Mouse (Mus musculus): ENCODE results near the gene Vps37c. TPM values are rescaled to one million over a fixed set of nuclear protein-coding genes. Genes with fewer than 3 reads are reported as not detected.
A peak's percentile ranks its signal among the peaks of the same experiment; 100 is the strongest.

The Vps37c gene
- polyA plus RNA-seq, 1 experiment from 2014 or later: 36.8 TPM

DNA sequence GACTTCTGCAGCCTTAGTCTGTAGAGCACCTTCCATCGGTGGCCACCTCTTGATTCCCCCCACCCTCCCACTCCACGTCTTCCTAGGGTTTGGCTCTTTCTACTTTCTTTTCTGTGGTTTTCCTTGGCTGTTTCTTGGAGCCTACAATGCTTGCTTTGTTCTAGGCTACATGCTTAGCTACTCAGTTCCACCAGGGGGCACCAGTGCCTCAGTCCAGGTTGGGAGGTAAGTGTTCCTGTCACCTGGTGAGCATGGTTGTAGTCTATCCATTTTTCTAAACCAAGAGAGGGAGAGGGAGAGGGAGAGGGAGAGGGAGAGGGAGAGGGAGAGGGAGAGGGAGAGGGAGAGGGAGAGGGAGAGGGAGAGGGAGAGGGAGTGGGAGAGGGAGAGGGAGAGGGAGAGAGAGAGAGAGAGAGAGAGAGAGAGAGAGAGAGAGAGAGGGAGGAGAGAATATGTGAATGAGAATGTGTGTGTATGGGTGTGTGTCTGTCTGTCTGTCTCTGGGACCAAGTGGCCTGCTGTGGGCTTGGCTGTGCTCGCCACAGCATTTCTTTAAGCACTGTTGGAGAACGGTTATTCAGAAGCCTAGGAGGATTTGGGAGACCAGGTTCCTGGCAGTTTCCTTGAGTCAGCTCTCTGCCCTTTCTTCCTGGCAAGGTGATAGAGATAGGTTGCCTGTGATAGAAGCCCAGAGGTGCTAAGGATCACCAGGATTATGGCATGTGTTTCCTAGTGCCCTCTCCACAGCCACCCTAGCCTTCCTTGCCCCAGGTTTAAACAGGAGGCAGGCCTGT lies 26.3 kb downstream of the Vps37c start:
- Histone ChIP-seq H3K9ac (no peak overlapping the region), H3K4me3 (no peak overlapping the region), H3K4me1 (peaks cover 12% of the 10 kb centered on the region), H3K9me3 (no peaks in the 10 kb centered on the region), H3K4me2 (no peak overlapping the region), H3K27me3 (no peaks in the 10 kb centered on the region), H3K27ac (0 out of 2 replicates have a peak overlapping the region, but pooled peaks have one; percentile 7), H3K36me3 (peaks cover 42% of the 10 kb centered on the region)
- ATAC-seq (ENCODE audit: insufficient number of reproducible peaks, insufficient read depth, low FRiP score, low TSS enrichment, low read depth): 0 out of 2 replicates have a peak, but pooled peaks have one; percentile 20
- WGBS: 38% methylated on average over 4 of the region's 4 CpGs

DNA sequence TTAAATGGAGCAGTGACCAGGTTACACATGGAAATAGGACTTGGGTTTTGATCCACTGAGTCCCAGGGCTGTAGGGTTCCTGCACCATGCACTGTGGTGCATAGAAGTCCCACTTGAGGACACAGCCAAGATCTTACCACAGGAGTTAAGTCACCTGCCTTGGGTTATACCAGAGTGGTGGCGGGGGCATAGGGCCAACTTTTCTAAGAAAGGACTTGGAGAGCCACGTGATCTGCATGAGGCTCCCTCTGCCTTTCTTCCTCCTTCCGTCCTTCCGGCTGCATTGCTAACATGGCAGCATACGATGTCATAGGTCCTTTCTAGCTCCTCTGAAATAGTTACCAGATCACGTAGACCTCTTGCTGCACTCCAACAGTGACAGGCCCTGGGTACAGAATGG lies 26.9 kb downstream of the Vps37c start:
- H3K27me3 ChIP-seq: no peaks in the 10 kb centered on the region
- 89% methylated on average over 6 of the region's 6 CpGs for WGBS
- H3K4me1 ChIP-seq: peaks cover 14% of the 10 kb centered on the region
- no peaks in the 10 kb centered on the region for H3K9me3 ChIP-seq
- no peak overlapping the region for H3K9ac ChIP-seq
- peaks cover 38% of the 10 kb centered on the region for H3K36me3 ChIP-seq
- H3K4me3 ChIP-seq: no peak overlapping the region
- no peak overlapping the region for H3K27ac ChIP-seq
- no peak overlapping the region for H3K4me2 ChIP-seq
- ATAC-seq (ENCODE audit: insufficient number of reproducible peaks, insufficient read depth, low FRiP score, low TSS enrichment, low read depth): no peak

DNA sequence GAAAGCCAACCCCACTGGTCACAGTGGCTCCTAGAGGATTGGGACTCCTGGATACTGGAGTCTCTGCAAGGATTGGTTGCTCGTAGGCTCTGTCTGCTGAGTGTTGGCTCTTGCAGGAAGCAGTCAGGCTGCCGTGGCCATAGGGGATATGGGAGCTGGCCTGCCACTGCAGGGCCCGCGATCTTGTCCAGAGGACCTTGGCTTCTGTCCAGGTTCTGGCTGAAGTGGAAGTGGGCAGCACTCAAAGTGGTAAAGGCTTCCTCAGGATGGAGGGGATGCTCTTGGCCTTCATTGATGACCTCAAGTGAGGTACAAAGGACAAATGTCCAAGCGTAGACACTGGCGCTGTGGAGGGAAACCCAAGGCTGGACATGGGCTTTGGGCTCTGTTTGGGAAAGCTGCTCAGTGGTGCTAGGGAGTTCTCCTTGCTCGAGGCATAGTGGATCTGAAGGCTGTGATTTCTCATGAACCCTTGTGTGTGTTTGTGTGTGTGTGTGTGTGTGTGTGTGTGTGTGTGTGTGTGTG lies 29.8 kb downstream of the Vps37c start:
- H3K4me2 ChIP-seq: no peak overlapping the region
- no peak for ATAC-seq (ENCODE audit: insufficient number of reproducible peaks, insufficient read depth, low FRiP score, low TSS enrichment, low read depth)
- no peak overlapping the region for H3K9ac ChIP-seq
- H3K4me1 ChIP-seq: peaks cover 22% of the 10 kb centered on the region
- peaks cover 10% of the 10 kb centered on the region for H3K36me3 ChIP-seq
- H3K4me3 ChIP-seq: no peak overlapping the region
- H3K9me3 ChIP-seq: no peaks in the 10 kb centered on the region
- H3K27me3 ChIP-seq: peaks cover 2% of the 10 kb centered on the region; the same call in 1 of the 2 replicates
- H3K27ac ChIP-seq: no peak overlapping the region
- 80% methylated on average over 7 of the region's 7 CpGs for WGBS

DNA sequence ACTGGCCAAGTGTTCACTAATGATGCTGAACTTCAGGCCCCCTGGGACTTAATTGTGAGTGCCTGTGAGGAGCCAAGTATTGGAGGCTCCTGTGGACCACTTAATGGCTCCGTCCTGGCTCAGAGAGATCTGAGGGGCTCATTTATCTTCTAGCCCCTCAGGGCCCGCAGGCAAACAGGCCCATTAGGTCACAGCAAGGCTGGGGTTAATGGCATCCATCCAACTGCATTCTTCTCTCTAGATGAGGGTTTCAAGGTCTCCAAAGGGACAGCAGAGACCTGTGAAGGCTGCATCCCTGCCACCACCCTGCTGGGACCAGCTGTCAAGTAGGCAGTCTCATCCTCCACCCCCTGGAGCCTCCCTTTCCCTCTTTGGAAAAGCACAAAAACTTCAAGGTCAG lies 31.2 kb downstream of the Vps37c start:
- no peaks in the 10 kb centered on the region for H3K9me3 ChIP-seq
- H3K27ac ChIP-seq: no peak overlapping the region
- H3K36me3 ChIP-seq: no peaks in the 10 kb centered on the region
- H3K4me1 ChIP-seq: peaks cover 29% of the 10 kb centered on the region
- no peak overlapping the region for H3K9ac ChIP-seq
- H3K4me2 ChIP-seq: no peak overlapping the region
- peaks cover 4% of the 10 kb centered on the region; the same call in 1 of the 2 replicates for H3K27me3 ChIP-seq
- no peak overlapping the region for H3K4me3 ChIP-seq
- ATAC-seq (ENCODE audit: insufficient number of reproducible peaks, insufficient read depth, low FRiP score, low TSS enrichment, low read depth): no peak
- 21% methylated on average over 2 of the region's 2 CpGs for WGBS

DNA sequence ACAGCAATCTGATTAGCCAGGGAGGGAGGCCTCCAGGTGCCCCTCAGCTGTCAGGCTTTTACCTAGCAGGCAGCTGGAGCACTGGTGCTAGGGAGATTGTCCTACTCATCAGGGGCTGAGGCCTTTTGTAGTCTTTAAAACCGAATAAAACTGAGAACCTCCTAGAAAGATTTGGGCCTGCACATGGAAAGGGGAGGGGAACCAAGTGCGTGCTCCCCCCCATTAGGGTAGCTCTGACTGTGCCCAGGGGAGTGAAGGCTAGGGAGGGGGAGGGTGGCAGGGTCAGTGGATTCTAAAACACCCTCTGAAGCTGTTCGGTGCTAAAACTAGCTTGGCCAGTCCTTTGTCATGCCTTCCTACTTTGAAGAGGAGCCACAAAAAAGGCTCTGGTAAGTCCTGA lies 32.0 kb downstream of the Vps37c start:
- H3K36me3 ChIP-seq: no peaks in the 10 kb centered on the region
- H3K9ac ChIP-seq: no peak overlapping the region; the same call in 1 of the 2 replicates

DNA sequence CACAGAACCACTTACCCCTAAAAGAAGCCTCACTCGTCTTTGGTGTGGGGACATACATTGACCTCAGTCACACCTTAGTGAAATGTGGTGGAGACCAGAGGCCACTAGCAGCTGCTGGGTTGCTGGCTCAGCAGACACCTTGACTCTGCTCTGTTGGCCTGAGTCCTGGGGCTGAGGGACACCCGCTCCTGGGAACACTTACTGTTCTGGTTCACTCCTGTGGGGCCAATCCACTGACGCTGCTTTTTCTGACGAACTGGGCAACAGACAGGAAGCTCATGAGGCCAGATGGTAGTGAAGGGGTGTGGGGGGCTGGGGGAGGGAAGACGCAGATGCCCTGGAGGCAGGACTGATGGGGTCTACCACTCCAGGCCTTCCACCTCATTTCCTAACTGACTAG lies 32.5 kb downstream of the Vps37c start:
- no peak overlapping the region for H3K9ac ChIP-seq
- peaks cover 29% of the 10 kb centered on the region for H3K4me1 ChIP-seq
- WGBS: 44% methylated on average over 5 of the region's 5 CpGs
- H3K4me2 ChIP-seq: no peak overlapping the region
- H3K27me3 ChIP-seq: peaks cover 4% of the 10 kb centered on the region; the same call in 1 of the 2 replicates
- H3K4me3 ChIP-seq: no peak overlapping the region
- no peak overlapping the region for H3K27ac ChIP-seq
- H3K9me3 ChIP-seq: no peaks in the 10 kb centered on the region
- ATAC-seq (ENCODE audit: insufficient number of reproducible peaks, insufficient read depth, low FRiP score, low TSS enrichment, low read depth): no peak
- H3K36me3 ChIP-seq: no peaks in the 10 kb centered on the region

More for the DNA sequence above, 32.0 kb downstream of the Vps37c start:
- no peak overlapping the region for H3K27ac ChIP-seq
- H3K27me3 ChIP-seq: peaks cover 4% of the 10 kb centered on the region; the same call in 1 of the 2 replicates
- no peaks in the 10 kb centered on the region for H3K9me3 ChIP-seq
- 28% methylated on average over 3 of the region's 3 CpGs for WGBS
- no peak for ATAC-seq (ENCODE audit: insufficient number of reproducible peaks, insufficient read depth, low FRiP score, low TSS enrichment, low read depth)
- H3K4me2 ChIP-seq: no peak overlapping the region
- H3K4me1 ChIP-seq: peaks cover 29% of the 10 kb centered on the region
- H3K4me3 ChIP-seq: no peak overlapping the region

DNA sequence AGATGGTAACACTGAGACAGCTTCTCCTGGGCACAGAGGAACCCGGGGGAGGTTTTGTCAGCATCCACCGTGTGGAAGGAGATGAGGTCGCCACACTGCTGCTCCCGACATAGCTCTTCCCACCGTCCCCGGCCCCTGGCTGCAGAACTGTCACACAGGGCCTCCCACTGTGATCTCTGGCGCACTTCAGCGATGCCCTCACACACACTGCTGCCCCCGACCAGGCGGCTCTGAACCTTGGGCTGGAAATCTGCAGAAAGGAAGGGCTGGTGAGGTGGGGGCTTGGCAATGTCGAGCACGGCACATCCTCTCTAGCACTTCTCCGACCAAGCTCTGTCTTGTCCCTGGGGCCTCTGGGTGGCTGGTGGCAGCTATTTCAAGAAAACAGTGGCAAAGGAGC lies 34.5 kb downstream of the Vps37c start:
- H3K4me1 ChIP-seq: peaks cover 29% of the 10 kb centered on the region
- H3K4me2 ChIP-seq: peak overlapping the region; percentile 14; the same call in 1 of the 2 replicates
- no peak overlapping the region for H3K4me3 ChIP-seq
- no peak for ATAC-seq (ENCODE audit: insufficient number of reproducible peaks, insufficient read depth, low FRiP score, low TSS enrichment, low read depth)
- no peaks in the 10 kb centered on the region for H3K9me3 ChIP-seq
- H3K27ac ChIP-seq: peak overlapping the region; percentile 73
- H3K36me3 ChIP-seq: no peaks in the 10 kb centered on the region
- WGBS: 24% methylated on average over 13 of the region's 13 CpGs
- peak overlapping the region; percentile 52 for H3K9ac ChIP-seq
- peaks cover 4% of the 10 kb centered on the region; the same call in 1 of the 2 replicates for H3K27me3 ChIP-seq

DNA sequence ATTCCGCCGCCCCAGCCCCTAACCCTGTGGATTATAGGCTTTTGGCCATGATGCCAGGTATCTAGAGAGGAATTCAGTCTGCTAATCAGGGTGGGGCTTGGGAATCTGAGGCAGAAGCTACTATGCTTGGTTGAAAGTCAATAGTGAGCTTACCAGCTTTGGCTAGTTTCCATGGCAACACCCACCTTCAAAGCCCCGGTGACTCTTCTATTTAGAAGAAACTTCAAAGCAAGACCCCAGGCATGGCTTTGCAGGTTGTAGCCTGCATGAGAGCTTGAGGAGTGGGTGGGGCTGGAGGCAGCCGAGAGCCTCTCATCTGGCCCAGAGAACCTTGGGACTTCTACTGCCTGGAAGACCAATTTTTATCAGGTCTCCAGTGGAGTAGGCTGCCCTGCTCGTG lies 35.1 kb downstream of the Vps37c start:
- ATAC-seq (ENCODE audit: insufficient number of reproducible peaks, insufficient read depth, low FRiP score, low TSS enrichment, low read depth): peak; percentile 63; the same call in 1 of the 2 replicates

DNA sequence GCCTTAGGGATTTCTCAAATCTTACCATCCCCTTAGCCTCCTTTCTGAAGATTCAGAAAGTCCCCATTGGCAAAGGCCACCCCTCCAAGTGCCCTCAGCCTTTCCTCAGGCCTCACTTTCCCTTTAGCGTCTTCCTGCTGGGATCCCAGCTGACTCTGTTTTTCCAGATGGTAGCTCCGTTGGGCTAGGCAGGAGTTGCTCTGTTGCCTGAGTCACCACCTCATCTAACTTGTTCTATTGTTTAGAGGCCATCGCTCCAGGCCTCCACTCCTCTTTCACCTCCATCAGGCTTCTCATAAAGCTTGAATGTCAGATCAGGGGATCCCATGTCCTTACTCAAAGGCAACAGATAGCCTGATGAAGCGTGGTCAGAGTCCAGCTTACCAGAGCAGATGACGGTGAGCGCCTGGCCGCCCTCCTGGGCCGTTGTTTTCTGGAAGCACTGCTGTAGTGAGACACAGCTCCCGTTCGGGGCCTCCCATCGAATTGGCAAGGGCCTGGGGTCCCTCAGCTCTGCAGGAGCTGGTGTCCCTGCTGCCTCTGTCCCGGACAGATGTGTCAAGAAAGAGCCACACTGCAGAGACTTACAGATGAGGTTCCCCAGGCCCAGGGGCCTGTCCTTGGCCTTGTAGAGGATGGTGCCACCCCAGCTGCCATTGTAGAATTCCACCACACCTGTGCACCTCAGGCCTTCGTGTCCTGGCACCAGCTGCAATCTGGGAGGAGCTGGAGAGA lies 36.3 kb downstream of the Vps37c start:
- Histone ChIP-seq H3K9ac (no peak overlapping the region), H3K36me3 (no peaks in the 10 kb centered on the region), H3K4me3 (no peak overlapping the region), H3K4me2 (no peak overlapping the region), H3K4me1 (peaks cover 30% of the 10 kb centered on the region), H3K9me3 (no peaks in the 10 kb centered on the region), H3K27ac (0 out of 2 replicates have a peak overlapping the region, but pooled peaks have one; percentile 58), H3K27me3 (peaks cover 4% of the 10 kb centered on the region; the same call in 1 of the 2 replicates)
- 74% methylated on average over 13 of the region's 13 CpGs for WGBS
- ATAC-seq (ENCODE audit: insufficient number of reproducible peaks, insufficient read depth, low FRiP score, low TSS enrichment, low read depth): no peak

More for the DNA sequence above, 35.1 kb downstream of the Vps37c start:
- H3K27me3 ChIP-seq: peaks cover 4% of the 10 kb centered on the region; the same call in 1 of the 2 replicates
- H3K4me1 ChIP-seq: peaks cover 29% of the 10 kb centered on the region
- no peaks in the 10 kb centered on the region for H3K9me3 ChIP-seq
- WGBS: 28% methylated on average over 5 of the region's 5 CpGs
- H3K4me2 ChIP-seq: no peak overlapping the region
- H3K27ac ChIP-seq: peak overlapping the region; percentile 73
- H3K4me3 ChIP-seq: no peak overlapping the region
- no peak overlapping the region for H3K9ac ChIP-seq
- H3K36me3 ChIP-seq: no peaks in the 10 kb centered on the region

DNA sequence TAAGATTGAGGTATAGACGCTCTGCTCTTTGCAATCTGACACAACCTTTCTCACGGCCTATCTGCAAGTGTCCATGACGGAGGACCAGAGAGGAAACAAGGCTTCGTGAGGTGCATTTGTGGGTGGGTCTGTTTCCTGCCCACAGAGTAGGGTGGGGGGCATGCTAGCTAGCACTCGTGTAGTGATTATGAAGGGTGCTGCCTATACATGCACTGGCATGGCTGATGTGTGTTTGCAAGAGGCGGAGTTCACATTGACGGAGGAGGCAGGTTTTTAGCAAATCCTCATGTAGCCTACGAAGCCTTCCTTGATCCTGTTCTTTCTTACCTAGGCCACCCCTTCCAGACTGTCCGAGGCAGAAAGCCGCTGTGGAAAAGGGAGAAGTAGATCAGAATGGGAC lies 41.4 kb downstream of the Vps37c start:
- H3K36me3 ChIP-seq: no peaks in the 10 kb centered on the region
- no peak overlapping the region; the same call in 1 of the 2 replicates for H3K27ac ChIP-seq
- 73% methylated on average over 10 of the region's 10 CpGs for WGBS

DNA sequence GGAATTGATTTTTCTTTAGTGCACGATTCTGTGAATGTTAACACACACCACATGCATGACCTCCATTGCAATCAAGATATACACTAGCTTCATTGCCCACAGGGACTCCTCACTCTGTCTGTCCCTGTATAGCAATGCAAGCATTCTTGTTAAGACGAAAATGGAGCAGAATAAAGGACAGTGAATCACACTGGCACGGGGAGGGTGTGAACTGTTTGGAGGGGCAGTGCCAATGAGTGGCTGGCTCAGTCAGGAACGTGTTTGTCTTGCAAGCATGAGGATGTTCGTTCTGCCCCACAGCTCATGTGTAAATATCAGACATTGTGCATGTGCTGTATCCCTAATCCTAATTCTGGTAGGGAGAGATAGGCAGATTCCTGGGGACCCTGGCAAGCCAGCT lies 41.9 kb downstream of the Vps37c start:
- Histone ChIP-seq H3K4me1 (peaks cover 7% of the 10 kb centered on the region), H3K36me3 (no peaks in the 10 kb centered on the region), H3K4me3 (no peak overlapping the region), H3K27me3 (no peaks in the 10 kb centered on the region), H3K27ac (peak overlapping the region; percentile 44; the same call in 1 of the 2 replicates), H3K9ac (no peak overlapping the region), H3K4me2 (no peak overlapping the region), H3K9me3 (no peaks in the 10 kb centered on the region)
- WGBS: 45% methylated on average over 5 of the region's 5 CpGs
- ATAC-seq (ENCODE audit: insufficient number of reproducible peaks, insufficient read depth, low FRiP score, low TSS enrichment, low read depth): no peak

More for the DNA sequence above, 41.4 kb downstream of the Vps37c start:
- Histone ChIP-seq H3K4me2 (no peak overlapping the region), H3K27me3 (no peaks in the 10 kb centered on the region), H3K9me3 (no peaks in the 10 kb centered on the region), H3K4me1 (peaks cover 7% of the 10 kb centered on the region), H3K4me3 (no peak overlapping the region), H3K9ac (no peak overlapping the region)
- ATAC-seq (ENCODE audit: insufficient number of reproducible peaks, insufficient read depth, low FRiP score, low TSS enrichment, low read depth): no peak
